Mouse (Mus musculus): Measurements from ENCODE around the gene Ap1s2.

Gene Ap1s2

DNA sequence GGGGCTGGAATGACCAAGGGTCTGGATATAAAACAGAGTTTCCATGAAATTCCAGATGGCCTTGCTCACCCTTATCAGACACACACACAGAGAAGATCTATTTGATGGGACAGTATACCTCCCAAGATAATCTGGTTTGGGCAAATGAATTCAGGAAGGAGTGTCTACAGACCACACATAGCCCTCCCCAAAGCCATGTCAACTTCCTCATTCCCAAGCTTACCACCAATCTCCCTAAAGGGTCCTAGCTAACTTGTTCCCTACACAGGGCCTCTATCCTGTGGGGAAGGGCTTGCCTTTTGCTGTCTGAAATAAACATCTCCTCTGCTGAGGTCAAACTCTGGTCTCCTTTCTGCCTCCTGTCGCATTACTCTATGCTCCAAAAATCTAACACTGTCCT, 72.3 kb downstream of the Ap1s2 start:
- no peak for DNase-seq (ENCODE audit: low spot score)

DNA sequence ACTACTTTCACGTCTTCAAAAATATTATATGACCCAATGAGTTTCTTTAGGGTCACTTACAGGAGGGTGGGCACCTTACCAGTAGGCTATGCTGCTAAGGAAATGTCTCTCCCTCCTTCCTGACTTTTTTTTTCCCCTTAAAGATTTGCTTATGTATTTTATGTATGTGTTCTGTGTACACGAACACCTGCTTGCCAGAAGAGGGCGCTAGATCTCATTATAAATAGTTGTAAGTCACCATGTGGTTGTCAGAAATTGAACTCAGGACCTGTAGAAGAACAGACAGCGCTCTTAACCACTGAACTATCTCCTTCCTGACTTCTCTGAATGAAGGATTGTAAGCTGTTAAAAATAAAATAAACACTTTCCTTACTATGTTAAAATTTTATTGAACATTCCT, 72.7 kb downstream of the Ap1s2 start:
- no peak for DNase-seq (ENCODE audit: low spot score)

DNA sequence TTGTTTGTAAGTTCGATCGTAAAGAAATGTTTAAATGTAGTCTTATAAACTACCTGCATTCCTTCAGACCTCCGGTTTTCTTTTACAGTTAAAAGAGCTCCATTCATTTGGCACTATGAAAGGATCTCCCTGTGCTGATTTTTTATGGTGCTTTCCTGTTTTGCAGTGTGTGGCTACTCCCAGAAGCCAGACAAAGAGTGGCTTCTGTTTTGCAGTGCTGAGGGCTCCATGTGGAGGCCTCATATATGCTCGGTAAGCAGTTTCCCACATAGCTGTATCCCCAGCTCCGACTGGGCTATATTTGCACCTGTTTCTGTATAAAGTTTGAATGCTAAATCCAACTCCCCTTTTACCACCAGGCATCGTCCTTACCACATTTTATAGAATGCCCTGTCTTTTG, 73.3 kb downstream of the Ap1s2 start:
- DNase-seq (ENCODE audit: low spot score) = no peak

Measured in T-cell, adult 2 months (primary cell).